Mouse (Mus musculus) gastrocnemius, adult 18-20 months (tissue): ENCODE results near the gene Krtcap2. TPM values are rescaled to one million over a fixed set of nuclear protein-coding genes. Genes with fewer than 3 reads are reported as not detected.
"Not testable (repeated sequence)": the region's sequence is repeated elsewhere in the genome, so short reads cannot be mapped to it uniquely, and the experiment has no call there.

Source experiments
- DNase-seq: peaks from one replicate; pipeline ENCODE4 v3.0.0; 2021; ENCODE audit warnings: low spot score
- long read RNA-seq, 2 experiments: library from polyadenylated mRNA; stranded (forward); transcript quantifications; one replicate each; pipeline ENCODE4 v2.0.0; 2021
- total RNA-seq, 2 experiments: library from RNA; stranded (reverse); gene quantifications; 2 replicates each; pipeline ENCODE4 v1.2.3; 2021

The Krtcap2 gene
- 10 to 100 TPM; 70.2 to 74.5 TPM for total RNA-seq
- long read RNA-seq, experiment 1, transcript Krtcap2-201 (5 exons, 1,172 nt): major isoform, 36 of 46 reads
- long read RNA-seq, experiment 1, partial matches to known transcripts: 2 of 46 reads
- long read RNA-seq, experiment 1, other reads (novel, unspliced or antisense): 8 of 46 reads
- long read RNA-seq, experiment 2, transcript Krtcap2-201 (5 exons, 1,172 nt): major isoform, 35 of 45 reads
- long read RNA-seq, experiment 2, partial matches to known transcripts: 0 of 45 reads
- long read RNA-seq, experiment 2, other reads (novel, unspliced or antisense): 10 of 45 reads

- DNase-seq: no peak
These were observed at the start of gene Krtcap2 for GRCm38 (mm10) chr3:89245688-89246171. Krtcap2 (plus strand) TSS chr3:89245966.

- DNase-seq: peak; percentile 85
These were observed 49.5 kb upstream of the Krtcap2 start for GRCm38 (mm10) chr3:89195979-89196877.

GRCm38 (mm10) chr3:89199839-89200238, 45.9 kb upstream of the Krtcap2 start:
- DNase-seq: no peak

DNA sequence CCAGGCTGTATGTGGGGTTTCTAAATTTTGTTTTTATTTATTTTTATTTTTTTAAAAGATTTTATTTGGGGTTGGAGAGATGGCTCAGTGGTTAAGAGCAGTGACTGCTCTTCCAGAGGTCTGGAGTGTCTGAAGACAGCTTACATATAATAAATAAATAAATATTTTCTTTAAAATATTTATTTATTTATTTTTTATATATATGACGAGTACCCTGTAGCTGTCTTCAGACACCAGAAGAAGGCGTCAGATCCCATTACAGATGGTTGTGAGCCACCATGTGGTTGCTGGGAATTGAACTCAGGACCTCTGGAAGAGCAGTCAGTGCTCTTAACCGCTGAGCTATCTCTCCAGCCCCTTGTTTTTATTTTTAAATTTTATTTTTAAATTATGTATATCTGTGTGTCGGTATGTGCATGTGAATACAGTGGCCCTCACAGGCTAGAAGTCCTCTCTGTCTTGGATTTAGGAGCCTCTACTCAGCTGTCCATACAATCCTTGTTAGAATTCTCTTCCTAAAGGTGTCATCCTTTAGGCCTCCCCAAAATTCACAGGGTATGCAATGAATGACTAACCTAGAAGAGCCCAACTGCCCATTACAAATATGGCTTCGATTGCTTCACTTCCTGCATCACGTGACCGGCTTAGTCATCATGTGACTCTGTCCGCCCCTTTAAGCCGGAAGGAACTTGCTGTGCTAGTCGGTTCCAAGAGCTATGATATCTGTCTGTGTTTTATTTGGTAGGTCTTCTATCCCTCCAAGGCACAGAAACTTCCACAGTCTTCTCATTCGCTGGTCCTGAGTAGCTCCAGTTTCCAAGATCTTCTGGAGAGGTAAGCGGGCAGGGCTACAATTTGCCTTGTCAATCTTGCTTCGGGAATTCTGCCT, 43.3 kb upstream of the Krtcap2 start, which contains the start of gene Gba:
Gene Gba, plus strand, starts transcription at position 676 of the 889 bp plus-strand sequence.
- peak; percentile 88 for DNase-seq

- no peak for DNase-seq
These were observed 42.6 kb upstream of the Krtcap2 start for GRCm38 (mm10) chr3:89203142-89203514.

DNA sequence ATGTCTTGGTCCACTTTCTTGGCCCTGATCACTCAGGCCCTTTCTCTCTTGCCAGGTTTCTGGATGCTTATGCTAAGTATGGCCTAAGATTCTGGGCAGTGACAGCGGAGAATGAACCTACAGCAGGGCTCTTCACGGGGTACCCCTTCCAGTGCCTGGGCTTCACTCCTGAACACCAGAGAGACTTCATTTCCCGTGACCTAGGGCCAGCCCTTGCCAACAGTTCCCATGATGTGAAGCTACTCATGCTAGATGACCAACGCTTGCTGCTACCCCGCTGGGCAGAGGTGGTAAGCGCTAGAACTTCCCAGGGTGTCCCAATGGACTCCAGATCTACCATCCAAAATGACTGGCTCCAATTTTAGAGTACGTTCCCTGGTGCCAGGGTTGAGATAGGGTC, 39.7 kb upstream of the Krtcap2 start:
- no peak for DNase-seq

DNA sequence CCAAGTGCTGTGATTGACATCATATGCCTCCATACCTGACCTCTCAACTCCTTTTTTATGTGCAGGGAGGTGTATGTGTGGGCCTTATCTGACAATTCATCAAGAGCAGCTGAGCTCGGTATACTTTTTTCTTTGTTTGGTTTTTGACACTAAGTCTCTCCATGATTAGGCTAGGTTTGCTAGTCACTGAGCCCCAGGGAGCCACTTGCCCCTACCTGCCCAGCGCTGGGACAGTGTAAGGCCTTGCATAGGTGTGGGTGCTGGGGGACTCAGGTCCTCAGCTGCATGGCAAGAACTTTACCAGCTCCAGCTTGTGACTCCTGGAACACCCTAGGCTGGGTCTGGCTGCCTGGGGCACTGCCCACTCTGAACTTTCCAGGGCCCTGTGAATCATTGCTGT, 39.1 kb upstream of the Krtcap2 start:
- DNase-seq: no peak

GRCm38 (mm10) chr3:89208075-89208657, 37.6 kb upstream of the Krtcap2 start:
- no peak for DNase-seq

DNA sequence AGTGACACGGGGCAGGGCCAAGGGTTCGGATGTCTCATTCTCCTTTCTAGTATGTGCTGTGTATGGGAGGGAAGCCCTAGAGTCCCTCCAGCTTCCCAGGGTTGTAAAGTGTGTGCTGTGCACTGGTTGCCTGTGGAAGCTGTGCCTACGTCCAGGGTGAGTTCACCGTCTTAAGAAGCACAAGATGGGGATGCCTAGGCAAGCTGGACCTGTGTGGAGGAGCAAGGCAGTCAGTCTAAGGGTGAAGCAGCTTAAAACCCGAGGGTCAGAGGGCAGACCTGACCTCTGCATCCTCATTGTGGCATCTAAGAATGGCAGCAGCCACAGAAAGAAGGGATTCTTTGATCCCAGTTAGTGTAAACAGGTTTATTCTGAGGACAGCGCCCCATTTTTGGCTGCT, 37.0 kb upstream of the Krtcap2 start:
- DNase-seq: no peak

- DNase-seq: no peak
These were observed 36.0 kb upstream of the Krtcap2 start for GRCm38 (mm10) chr3:89209731-89210130.

DNA sequence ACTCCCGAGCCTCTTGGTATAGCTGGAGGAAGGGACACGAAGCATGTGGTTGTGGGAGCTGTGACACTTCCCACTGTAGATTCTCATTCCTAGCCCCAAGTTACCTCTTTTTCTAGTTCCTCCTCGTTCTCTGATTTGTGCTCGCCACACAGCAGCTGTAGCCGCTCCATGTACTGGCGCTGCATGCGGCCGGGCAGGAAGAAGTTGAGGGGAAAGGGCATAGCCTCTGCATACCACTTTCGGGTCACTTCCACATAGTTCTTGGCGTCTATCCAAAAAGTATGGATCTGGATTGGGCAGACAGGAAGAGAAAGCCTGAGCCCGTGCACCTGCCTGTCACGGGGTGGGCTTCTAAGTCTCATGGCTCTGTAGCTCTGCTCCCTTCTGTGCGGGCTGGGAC, 35.6 kb upstream of the Krtcap2 start:
- DNase-seq: no peak

DNA sequence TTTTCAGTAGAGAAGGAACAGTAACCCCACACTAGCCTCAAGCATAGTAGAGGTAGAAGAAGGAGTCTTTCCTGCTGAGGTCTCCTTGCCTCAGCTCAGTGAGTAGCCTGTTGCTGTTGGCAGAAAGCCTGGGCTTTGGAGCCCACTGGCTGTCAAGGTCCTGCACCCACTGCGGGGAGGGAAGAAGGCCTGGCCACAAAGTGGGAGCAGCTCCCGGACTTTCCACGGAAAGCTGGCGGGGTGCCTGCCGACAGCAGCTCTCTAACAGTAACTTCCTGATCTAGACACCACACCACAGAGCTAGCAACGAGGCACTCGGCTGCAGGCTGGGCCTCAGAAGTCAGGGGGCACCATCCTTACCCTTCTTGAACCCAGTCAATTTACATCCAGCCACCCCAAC, 35.0 kb upstream of the Krtcap2 start:
- DNase-seq: no peak

DNA sequence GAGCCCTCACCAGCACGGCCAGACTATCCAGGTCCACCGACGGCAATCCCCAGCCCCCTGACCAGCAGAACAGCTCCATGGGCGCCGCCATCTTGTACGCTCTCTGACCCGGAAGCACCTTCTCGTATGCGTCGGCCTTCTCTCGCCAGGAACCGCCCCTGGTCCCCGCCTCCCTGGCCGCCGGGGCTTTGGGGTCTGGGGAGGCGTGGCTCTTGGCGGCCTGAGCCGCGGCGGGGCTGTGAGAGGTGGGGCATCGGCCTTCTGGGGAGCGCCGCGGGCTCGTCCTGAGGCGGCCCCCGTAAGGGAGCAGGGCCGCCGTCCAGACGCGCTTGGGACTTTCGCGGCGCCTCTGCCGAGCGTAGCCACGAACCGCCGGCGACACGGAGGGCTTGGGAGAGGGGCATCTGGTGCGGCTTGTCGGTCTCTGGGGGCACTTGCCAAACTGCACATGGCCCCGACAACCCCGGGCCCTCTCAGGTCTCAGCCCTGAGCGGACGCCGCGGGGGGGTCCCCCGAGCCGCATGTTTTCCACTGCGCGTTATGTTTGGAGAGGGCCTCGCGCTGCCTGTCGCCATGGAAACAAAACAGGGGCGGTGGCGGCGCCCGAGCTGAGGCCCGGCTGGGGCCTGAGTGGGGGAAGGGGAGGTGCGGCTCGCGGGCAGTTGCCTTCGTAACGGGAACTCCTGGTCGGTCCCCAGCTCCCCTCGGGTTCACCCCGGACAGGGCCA, 31.8 kb upstream of the Krtcap2 start:
- peak; percentile 95 for DNase-seq

DNA sequence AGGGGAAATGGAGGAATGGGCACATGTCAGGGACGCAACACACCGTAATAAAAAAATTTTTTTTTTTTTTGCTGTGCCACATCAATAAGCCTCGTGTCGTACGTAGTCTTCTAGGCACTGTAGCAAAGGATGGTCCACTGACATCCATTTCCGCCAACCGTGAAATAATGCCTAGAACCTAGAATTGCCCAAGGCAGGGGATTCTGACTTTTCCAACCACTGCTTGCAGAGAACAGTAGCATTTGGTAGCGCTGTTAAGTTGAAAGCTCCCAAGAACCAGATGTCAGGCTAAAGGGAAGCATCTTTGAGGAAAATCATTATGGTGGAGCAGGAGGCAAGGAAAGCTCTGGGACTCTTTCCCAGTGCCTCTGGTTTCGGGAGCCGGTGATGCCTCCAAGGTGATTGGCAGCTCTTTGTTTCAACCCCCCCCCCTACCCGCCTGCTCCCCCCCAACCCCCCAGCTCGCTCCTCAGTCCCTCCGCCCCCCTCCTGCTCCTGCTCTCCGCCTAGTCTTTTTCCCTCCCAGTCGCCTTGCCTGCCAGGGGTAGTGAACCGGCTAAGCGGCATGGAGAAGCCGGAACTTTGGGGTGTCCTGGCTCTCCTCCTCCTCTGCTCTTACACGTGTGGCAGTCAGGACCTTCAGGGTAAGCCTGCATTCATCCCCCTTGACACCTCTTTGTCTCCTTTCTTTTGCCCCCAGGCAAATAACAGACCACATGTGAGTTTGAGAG, 30.9 kb upstream of the Krtcap2 start, which contains the start of gene Thbs3:
Gene Thbs3, plus strand, starts transcription at position 500 of the 731 bp plus-strand sequence.
- no peak for DNase-seq

DNA sequence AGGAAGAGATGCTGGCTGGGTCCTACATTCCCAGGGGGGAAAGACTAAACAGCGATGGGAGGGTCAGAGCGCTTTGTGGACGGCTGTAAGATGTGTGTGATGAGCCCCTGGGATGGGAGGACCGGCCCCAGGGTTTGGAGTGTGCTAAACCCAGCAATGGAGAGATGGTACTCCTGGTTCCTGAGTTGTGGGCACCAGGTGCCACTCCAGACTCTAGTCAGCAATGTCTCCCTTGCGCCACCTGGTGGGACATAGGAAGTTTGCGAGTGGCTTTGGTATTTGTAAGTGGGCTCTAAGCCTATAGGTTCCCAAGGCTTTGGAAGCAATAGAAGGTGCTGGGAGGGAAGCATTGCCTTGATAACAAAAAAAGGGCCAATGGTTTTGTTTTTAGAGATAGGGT, 29.9 kb upstream of the Krtcap2 start:
- DNase-seq: peak; percentile 84

- not testable (repeated sequence) for DNase-seq
These were observed 29.4 kb upstream of the Krtcap2 start for GRCm38 (mm10) chr3:89216407-89216806.

DNA sequence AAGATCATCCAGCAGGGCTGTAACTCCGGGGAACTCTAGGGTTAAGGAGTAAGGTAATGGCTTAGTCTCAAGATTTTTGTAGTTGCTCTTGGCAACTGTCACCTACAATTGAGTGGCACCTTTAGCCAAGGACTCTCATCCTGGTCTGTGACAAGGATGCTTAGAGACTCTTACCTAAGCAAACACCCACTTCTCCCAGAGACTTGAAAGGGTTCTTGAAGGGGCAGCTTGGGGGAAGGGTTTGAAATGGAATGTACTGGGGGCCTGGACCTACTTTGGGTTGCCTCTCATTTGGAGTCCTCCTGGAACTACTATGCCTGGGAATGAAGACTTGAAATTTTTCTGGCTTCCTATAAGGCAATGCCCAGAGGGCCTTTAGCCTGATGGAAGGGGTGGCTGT, 27.5 kb upstream of the Krtcap2 start:
- no peak for DNase-seq

- DNase-seq: no peak
These were observed 26.2 kb upstream of the Krtcap2 start for GRCm38 (mm10) chr3:89219546-89219945.

DNA sequence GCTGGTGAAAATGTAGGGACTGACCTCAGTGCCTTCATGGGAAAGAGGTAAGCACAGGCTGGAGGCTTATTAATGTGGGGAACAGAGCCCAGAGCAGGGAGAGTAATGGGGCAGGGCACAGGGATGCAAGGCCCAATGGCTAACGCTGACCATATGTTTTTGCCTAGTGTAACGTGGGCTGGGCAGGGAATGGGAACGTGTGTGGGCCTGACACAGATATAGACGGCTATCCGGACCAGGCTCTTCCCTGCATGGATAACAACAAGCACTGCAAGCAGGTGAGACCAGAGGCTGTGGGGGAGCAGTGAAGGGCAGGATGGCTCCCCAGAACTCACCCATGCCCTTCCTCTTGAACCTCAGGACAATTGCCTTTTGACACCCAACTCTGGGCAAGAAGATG, 24.6 kb upstream of the Krtcap2 start:
- no peak for DNase-seq

GRCm38 (mm10) chr3:89224796-89225195, 21.0 kb upstream of the Krtcap2 start:
- DNase-seq: no peak
